7 mouse cellular contexts compared by ENCODE assay signal in the genomic region with DNA sequence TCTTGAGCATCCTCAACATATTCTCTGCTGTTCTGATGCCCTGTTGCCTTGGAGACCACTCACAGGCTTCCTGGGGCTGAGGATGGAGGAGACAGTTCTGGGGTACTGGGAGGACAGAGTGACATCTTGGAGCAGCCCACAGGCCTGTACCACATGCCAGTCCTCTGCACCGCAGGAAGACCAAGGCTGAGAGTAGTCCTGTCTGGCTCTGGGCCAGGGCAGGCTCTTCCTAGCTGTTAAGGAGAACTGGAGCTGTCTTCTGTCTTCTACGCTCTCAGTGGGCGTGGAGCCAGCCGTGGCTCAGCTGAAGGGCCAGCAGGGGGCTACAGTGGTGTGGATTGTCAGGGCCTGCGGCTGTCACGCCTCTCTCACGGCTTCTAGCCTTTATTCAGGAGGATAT. TPM values are rescaled to one million over a fixed set of nuclear protein-coding genes. Genes with fewer than 3 reads are reported as not detected.
DNase-seq lines count a peak whose midpoint lies in the region; ATAC-seq and TF ChIP-seq lines count a peak whose summit lies in the region.

No protein-coding gene starts in this region.

- peak; percentile 45; the same call in 1 of the 2 replicates for ATAC-seq in stomach, postnatal 0 days (ENCODE audit: low FRiP score, low TSS enrichment)

- no peak overlapping the region for H3K9ac ChIP-seq in MEL (ENCODE audit: control insufficient read depth, low read depth, low read length, poor library complexity, severe bottlenecking)
- no peak overlapping the region for H3K9ac ChIP-seq in stomach, postnatal 0 days (ENCODE audit: low read length)

- DNase-seq in MEL (ENCODE audit: low read depth, low spot score) = peak; percentile 58
- peak; percentile 47 to 81 for DNase-seq in cerebellum, postnatal 4 days (ENCODE audit: low spot score in 2 of 2)
- peak; percentile 66 to 77 for DNase-seq in heart, postnatal 10 days
- peak; percentile 65 to 82 for DNase-seq in left cerebral cortex, adult 18-20 months (ENCODE audit: low spot score in 2 of 2)
- peak; percentile 48 for DNase-seq in midbrain, embryonic 10.5 days (ENCODE audit: low spot score)
- peak; percentile 48 for DNase-seq in stomach, postnatal 0 days (ENCODE audit: low spot score)

- H3K4me1 ChIP-seq in MEL (ENCODE audit: control insufficient read depth in 1 of 2, insufficient read depth in 2 of 2, low read length in 2 of 2) = no peaks in the 10 kb centered on the region
- H3K4me1 ChIP-seq in midbrain, embryonic 10.5 days = peaks cover 44% of the 10 kb centered on the region
- H3K4me1 ChIP-seq in stomach, postnatal 0 days (replicated peaks; ENCODE audit: control insufficient read depth, insufficient read depth) = no peaks in the 10 kb centered on the region

- no peak overlapping the region for H3K4me2 ChIP-seq in stomach, postnatal 0 days (replicated peaks; ENCODE audit: low read depth)

- H3K79me3 ChIP-seq in C2C12 (ENCODE audit: low read depth) = no peaks in the 10 kb centered on the region

- TF ChIP-seq EP300 in MEL (IDR thresholded peaks at IDR 0.05; ENCODE audit: low read depth in 1 of 2, low read length in 2 of 2) = no peak
- TF ChIP-seq EP300 in stomach, postnatal 0 days (optimal IDR thresholded peaks at IDR 0.05) = no peak

- no peak for TF ChIP-seq POLR2A in MEL (IDR thresholded peaks at IDR 0.05; ENCODE audit: control insufficient read depth in 1 of 2, insufficient read depth in 1 of 2, low read depth in 1 of 2, low read length in 2 of 2, poor library complexity in 1 of 2)

- no peak overlapping the region for H3K4me3 ChIP-seq in C2C12 (ENCODE audit: insufficient read depth, poor library complexity, severe bottlenecking)
- H3K4me3 ChIP-seq in MEL (ENCODE audit: control insufficient read depth in 1 of 2, insufficient read depth in 1 of 2, low read depth in 2 of 2, low read length in 2 of 2) = no peak overlapping the region
- H3K4me3 ChIP-seq in midbrain, embryonic 10.5 days = no peak overlapping the region
- no peak overlapping the region for H3K4me3 ChIP-seq in stomach, postnatal 0 days (ENCODE audit: low read depth, low read length)

- WGBS in midbrain, embryonic 10.5 days = 25% methylated on average over 7 of the region's 7 CpGs
- 15% methylated on average over 7 of the region's 7 CpGs for WGBS in stomach, postnatal 0 days

- H3ac ChIP-seq in C2C12 (ENCODE audit: control insufficient read depth, insufficient read length, low read depth) = no peak overlapping the region

- H3K79me2 ChIP-seq in C2C12 (ENCODE audit: control insufficient read depth, insufficient read depth) (no peaks in the 10 kb centered on the region), MEL (ENCODE audit: control insufficient read depth, insufficient read depth, low read length, poor library complexity) (no peaks in the 10 kb centered on the region)

- H3K27me3 ChIP-seq in C2C12 (ENCODE audit: control insufficient read depth, insufficient read depth, insufficient read length) = no peaks in the 10 kb centered on the region
- peaks cover 0 to 2% of the 10 kb centered on the region in 2 experiments; a peak in 3 of 4 replicates for H3K27me3 ChIP-seq in MEL (ENCODE audit: control insufficient read depth in 1 of 2, insufficient read depth in 2 of 2, low read length in 2 of 2)
- H3K27me3 ChIP-seq in midbrain, embryonic 10.5 days (ENCODE audit: low read depth, poor library complexity, severe bottlenecking) = peaks cover 9% of the 10 kb centered on the region
- no peaks in the 10 kb centered on the region for H3K27me3 ChIP-seq in stomach, postnatal 0 days (ENCODE audit: control insufficient read depth, insufficient read depth, low read length)

- H3K9me3 ChIP-seq in MEL (replicated peaks; ENCODE audit: insufficient read depth, low read length) = no peaks in the 10 kb centered on the region
- no peaks in the 10 kb centered on the region for H3K9me3 ChIP-seq in midbrain, embryonic 10.5 days (replicated peaks)
- H3K9me3 ChIP-seq in stomach, postnatal 0 days (ENCODE audit: control insufficient read depth, low read length) = no peaks in the 10 kb centered on the region

- TF ChIP-seq RAD21 in MEL (IDR thresholded peaks at IDR 0.05; ENCODE audit: low read depth, low read length) = peak; percentile 17

- TF ChIP-seq CTCF in C2C12 (IDR thresholded peaks at IDR 0.05; ENCODE audit: control insufficient read depth, insufficient read depth, insufficient read length) (peak; percentile 40), MEL (IDR thresholded peaks at IDR 0.05 in 2 of 3, conservative IDR thresholded peaks at IDR 0.05 in 1 of 3; ENCODE audit: control insufficient read depth in 1 of 3, insufficient read depth in 1 of 3, low read depth in 2 of 3, low read length in 3 of 3, poor library complexity in 1 of 3, severe bottlenecking in 1 of 3) (peak in 2 of 3 experiments; percentile 41 to 48; a peak in 5 of 6 replicates)
- peak; percentile 73 for TF ChIP-seq CTCF in stomach, postnatal 0 days (IDR thresholded peaks at IDR 0.05; ENCODE audit: low read depth)

- intact Hi-C loops in heart, postnatal 10 days (cut with DNase I) = no loop called here

- H3K27ac ChIP-seq in MEL (ENCODE audit: control insufficient read depth, low read depth, low read length) = no peak overlapping the region
- H3K27ac ChIP-seq in midbrain, embryonic 10.5 days (replicated peaks) = peak overlapping the region; percentile 74
- no peak overlapping the region for H3K27ac ChIP-seq in stomach, postnatal 0 days (replicated peaks)

- H3K36me3 ChIP-seq in C2C12 (ENCODE audit: control insufficient read depth, insufficient read depth) (no peaks in the 10 kb centered on the region), MEL (ENCODE audit: control insufficient read depth in 1 of 2, insufficient read depth in 2 of 2, low read length in 2 of 2) (no peaks in the 10 kb centered on the region)
- no peaks in the 10 kb centered on the region for H3K36me3 ChIP-seq in midbrain, embryonic 10.5 days
- H3K36me3 ChIP-seq in stomach, postnatal 0 days (ENCODE audit: control insufficient read depth, insufficient read depth, low read length) = no peaks in the 10 kb centered on the region

TF ChIP-seq in C2C12, 6 proteins besides CTCF, POLR2A, EP300 and RAD21:
- no peak for TF ChIP-seq FOSL1 (IDR thresholded peaks at IDR 0.05; ENCODE audit: insufficient read depth, low read length, poor library complexity, severe bottlenecking)

TF ChIP-seq in MEL, 35 proteins besides CTCF, POLR2A, EP300 and RAD21:
- TF ChIP-seq SMC3 (IDR thresholded peaks at IDR 0.05; ENCODE audit: low read depth, low read length) (peak; percentile 23; the same call in 1 of the 2 replicates), TBP (IDR thresholded peaks at IDR 0.05; ENCODE audit: low read depth, low read length) (no peak), NRF1 (IDR thresholded peaks at IDR 0.05; ENCODE audit: insufficient read depth, low read depth, low read length, poor library complexity, severe bottlenecking) (no peak)

RNA-seq across cellular contexts. Expression of a gene that starts 57.8 kb away (rescaled TPM):
- 29.1 TPM for polyA plus RNA-seq in C2C12 (2012; fragmentation: generic; extraction: Trizol)
- 20.3 and 22.9 TPM in 2 replicates for total RNA-seq in MEL (2012; rRNA removed)
- 10 to 100 TPM in 1 of 2 experiments, not detected in 1; 42.4 TPM for polyA plus RNA-seq in MEL (2012; ENCODE audit: insufficient read depth in 1 of 2, insufficient read length in 2 of 2, low read depth in 1 of 2, low replicate concordance in 2 of 2, missing spikeins in 1 of 2)
- 10 to 100 TPM; 31.8 to 34.3 TPM for total RNA-seq in heart, postnatal 10 days (2021)
- 10 to 100 TPM; 45.5 to 47.2 TPM for total RNA-seq in left cerebral cortex, adult 18-20 months (2021)
- polyA plus RNA-seq in midbrain, embryonic 10.5 days (2016; fragmentation: Nextera tagmentation; extraction: Ambion mirVana) = 56.0 and 57.6 TPM in 2 replicates
- 39.8 and 42.8 TPM in 2 replicates for polyA plus RNA-seq in stomach, postnatal 0 days (2015; fragmentation: Nextera tagmentation; extraction: Ambion mirVana)
